Mouse (Mus musculus): ENCODE measurements around the gene Cttn. TPM values are rescaled to one million over a fixed set of nuclear protein-coding genes. Genes with fewer than 3 reads are reported as not detected.

Gene Cttn
- total RNA-seq, 2 experiments from 2014 or later = 179 to 196 TPM

GRCm38 (mm10) chr7:144402492-144402891 lies 68.3 kb downstream of the Cttn start:
- no peak for DNase-seq (ENCODE audit: low spot score in 2 of 2)

GRCm38 (mm10) chr7:144391727-144392126 lies 79.1 kb downstream of the Cttn start:
- no peak for DNase-seq (ENCODE audit: low spot score in 2 of 2)

GRCm38 (mm10) chr7:144390676-144391075 lies 80.1 kb downstream of the Cttn start:
- DNase-seq (ENCODE audit: low spot score in 2 of 2) = no peak

GRCm38 (mm10) chr7:144389704-144390103 lies 81.1 kb downstream of the Cttn start:
- no peak for DNase-seq (ENCODE audit: low spot score in 2 of 2)

GRCm38 (mm10) chr7:144387537-144387936 lies 83.3 kb downstream of the Cttn start:
- DNase-seq (ENCODE audit: low spot score in 2 of 2) = no peak

Other genes starting within 250 kb of the Cttn start
- 10 to 100 TPM; 35.6 to 37.0 TPM for gene Ppfia1, start 82.7 kb upstream of the Cttn start, total RNA-seq (2021)
- gene Fadd, start 111.5 kb upstream of the Cttn start, total RNA-seq (2021) = 1 to 10 TPM; 2.0 TPM

Data from layer of hippocampus, adult 18-20 months (tissue).